Mouse (Mus musculus): ENCODE data around the gene Rnaseh2c. TPM values are rescaled to one million over a fixed set of nuclear protein-coding genes. Genes with fewer than 3 reads are reported as not detected.

Rnaseh2c gene
- polyA plus RNA-seq, 1 experiment from 2014 or later = 79.1 TPM

GRCm38 (mm10) chr19:5641021-5641420 lies 39.3 kb downstream of the Rnaseh2c start:
- H3K27me3 ChIP-seq (ENCODE audit: insufficient read depth, low read length) = no peaks in the 10 kb centered on the region
- H3K4me2 ChIP-seq (ENCODE audit: low read depth, low read length) = no peak overlapping the region
- H3K9me3 ChIP-seq (ENCODE audit: low read length) = no peaks in the 10 kb centered on the region
- H3K27ac ChIP-seq (ENCODE audit: low read depth) = no peak overlapping the region
- H3K36me3 ChIP-seq (replicated peaks; ENCODE audit: insufficient read depth, low read length) = peaks cover 69% of the 10 kb centered on the region
- peaks cover 25% of the 10 kb centered on the region for H3K4me1 ChIP-seq (ENCODE audit: insufficient read depth)
- 88% methylated on average over 17 of the region's 17 CpGs for WGBS (ENCODE audit: insufficient replicate concordance)
- TF ChIP-seq CTCF (IDR thresholded peaks at IDR 0.05; ENCODE audit: low read depth) (no peak), EP300 (IDR thresholded peaks at IDR 0.05; ENCODE audit: low read depth) (no peak)
- DNase-seq (no peak), ATAC-seq (no peak)
- H3K4me3 ChIP-seq (ENCODE audit: low read depth, low read length) = no peak overlapping the region
- H3K9ac ChIP-seq (replicated peaks) = no peak overlapping the region

- TF ChIP-seq CTCF (IDR thresholded peaks at IDR 0.05; ENCODE audit: low read depth) (no peak), EP300 (IDR thresholded peaks at IDR 0.05; ENCODE audit: low read depth) (no peak)
- ATAC-seq = no peak
- H3K36me3 ChIP-seq (replicated peaks; ENCODE audit: insufficient read depth, low read length) = peaks cover 73% of the 10 kb centered on the region
Observed at GRCm38 (mm10) chr19:5641641-5642040, 40.0 kb downstream of the Rnaseh2c start.

GRCm38 (mm10) chr19:5645280-5645679 lies 43.6 kb downstream of the Rnaseh2c start:
- no peak overlapping the region for H3K9ac ChIP-seq (replicated peaks)
- WGBS (ENCODE audit: insufficient replicate concordance) = 94% methylated on average over 9 of the region's 9 CpGs

More at GRCm38 (mm10) chr19:5641641-5642040, 40.0 kb downstream of the Rnaseh2c start:
- Histone ChIP-seq H3K4me3 (ENCODE audit: low read depth, low read length) (no peak overlapping the region), H3K9me3 (ENCODE audit: low read length) (no peaks in the 10 kb centered on the region), H3K27me3 (ENCODE audit: insufficient read depth, low read length) (no peaks in the 10 kb centered on the region), H3K9ac (replicated peaks) (no peak overlapping the region), H3K4me2 (ENCODE audit: low read depth, low read length) (no peak overlapping the region), H3K27ac (ENCODE audit: low read depth) (no peak overlapping the region), H3K4me1 (ENCODE audit: insufficient read depth) (peaks cover 19% of the 10 kb centered on the region)
- DNase-seq = peak; percentile 16
- WGBS (ENCODE audit: insufficient replicate concordance) = 88% methylated on average over 8 of the region's 8 CpGs

GRCm38 (mm10) chr19:5646731-5647330 lies 45.2 kb downstream of the Rnaseh2c start:
- H3K9ac ChIP-seq (replicated peaks) = no peak overlapping the region
- WGBS (ENCODE audit: insufficient replicate concordance) = 89% methylated on average over 8 of the region's 8 CpGs
- peaks cover 16% of the 10 kb centered on the region for H3K4me1 ChIP-seq (ENCODE audit: insufficient read depth)
- no peaks in the 10 kb centered on the region for H3K9me3 ChIP-seq (ENCODE audit: low read length)
- no peaks in the 10 kb centered on the region for H3K27me3 ChIP-seq (ENCODE audit: insufficient read depth, low read length)
- H3K4me2 ChIP-seq (ENCODE audit: low read depth, low read length) = no peak overlapping the region
- TF ChIP-seq CTCF (IDR thresholded peaks at IDR 0.05; ENCODE audit: low read depth) (no peak), EP300 (IDR thresholded peaks at IDR 0.05; ENCODE audit: low read depth) (no peak)
- peaks cover 67% of the 10 kb centered on the region for H3K36me3 ChIP-seq (replicated peaks; ENCODE audit: insufficient read depth, low read length)
- DNase-seq (no peak), ATAC-seq (no peak)
- H3K4me3 ChIP-seq (ENCODE audit: low read depth, low read length) = no peak overlapping the region
- no peak overlapping the region for H3K27ac ChIP-seq (ENCODE audit: low read depth)

More at GRCm38 (mm10) chr19:5645280-5645679, 43.6 kb downstream of the Rnaseh2c start:
- no peak overlapping the region for H3K4me2 ChIP-seq (ENCODE audit: low read depth, low read length)
- TF ChIP-seq EP300 (IDR thresholded peaks at IDR 0.05; ENCODE audit: low read depth) = no peak
- no peak for TF ChIP-seq CTCF (IDR thresholded peaks at IDR 0.05; ENCODE audit: low read depth)
- no peaks in the 10 kb centered on the region for H3K27me3 ChIP-seq (ENCODE audit: insufficient read depth, low read length)
- peaks cover 69% of the 10 kb centered on the region for H3K36me3 ChIP-seq (replicated peaks; ENCODE audit: insufficient read depth, low read length)
- H3K4me1 ChIP-seq (ENCODE audit: insufficient read depth) = peaks cover 16% of the 10 kb centered on the region
- no peaks in the 10 kb centered on the region for H3K9me3 ChIP-seq (ENCODE audit: low read length)
- no peak overlapping the region for H3K4me3 ChIP-seq (ENCODE audit: low read depth, low read length)
- ATAC-seq (no peak), DNase-seq (no peak)
- H3K27ac ChIP-seq (ENCODE audit: low read depth) = no peak overlapping the region

- ATAC-seq = no peak
- Histone ChIP-seq H3K4me1 (ENCODE audit: insufficient read depth) (peaks cover 16% of the 10 kb centered on the region), H3K4me3 (ENCODE audit: low read depth, low read length) (no peak overlapping the region), H3K4me2 (ENCODE audit: low read depth, low read length) (no peak overlapping the region), H3K27me3 (ENCODE audit: insufficient read depth, low read length) (no peaks in the 10 kb centered on the region), H3K9ac (replicated peaks) (no peak overlapping the region), H3K9me3 (ENCODE audit: low read length) (no peaks in the 10 kb centered on the region), H3K36me3 (replicated peaks; ENCODE audit: insufficient read depth, low read length) (peaks cover 67% of the 10 kb centered on the region), H3K27ac (ENCODE audit: low read depth) (0 out of 2 replicates have a peak overlapping the region, but pooled peaks have one; percentile 81)
- WGBS (ENCODE audit: insufficient replicate concordance) = 88% methylated on average over 6 of the region's 6 CpGs
- DNase-seq = no peak
- TF ChIP-seq EP300 (IDR thresholded peaks at IDR 0.05; ENCODE audit: low read depth) (no peak), CTCF (IDR thresholded peaks at IDR 0.05; ENCODE audit: low read depth) (no peak)
Observed at GRCm38 (mm10) chr19:5647791-5648190, 46.1 kb downstream of the Rnaseh2c start.

- ATAC-seq (peak; percentile 86), DNase-seq (peak; percentile 82)
- H3K4me2 ChIP-seq (ENCODE audit: low read depth, low read length) = peak overlapping the region; percentile 82
- H3K27me3 ChIP-seq (ENCODE audit: insufficient read depth, low read length) = no peaks in the 10 kb centered on the region
- 8% methylated on average over 26 of the region's 26 CpGs for WGBS (ENCODE audit: insufficient replicate concordance)
- H3K9me3 ChIP-seq (ENCODE audit: low read length) = no peaks in the 10 kb centered on the region
- H3K4me3 ChIP-seq (ENCODE audit: low read depth, low read length) = peak overlapping the region; percentile 37
- peak; percentile 46; the same call in 1 of the 2 replicates for TF ChIP-seq CTCF (IDR thresholded peaks at IDR 0.05; ENCODE audit: low read depth)
- TF ChIP-seq EP300 (IDR thresholded peaks at IDR 0.05; ENCODE audit: low read depth) = no peak
- peaks cover 16% of the 10 kb centered on the region for H3K4me1 ChIP-seq (ENCODE audit: insufficient read depth)
- peaks cover 67% of the 10 kb centered on the region for H3K36me3 ChIP-seq (replicated peaks; ENCODE audit: insufficient read depth, low read length)
- peak overlapping the region; percentile 51 for H3K9ac ChIP-seq (replicated peaks)
- H3K27ac ChIP-seq (ENCODE audit: low read depth) = peak overlapping the region; percentile 81
Observed at GRCm38 (mm10) chr19:5648401-5649297, 47.0 kb downstream of the Rnaseh2c start.
